Mouse (Mus musculus): Measurements from ENCODE around the gene Gkn2.

- TF ChIP-seq CTCF (IDR thresholded peaks at IDR 0.05; ENCODE audit: low read depth, low read length) (peak; percentile 92), POLR2A (IDR thresholded peaks at IDR 0.05; ENCODE audit: borderline replicate concordance, low read depth, low read length) (no peak)
These were observed 26.0 kb downstream of the Gkn2 start for GRCm38 (mm10) chr6:87399137-87399536.

Measured in bone marrow macrophage, adult 2 months (primary cell).